Mouse (Mus musculus): Measurements from ENCODE around the gene Tex26.

The Tex26 gene

GRCm38 (mm10) chr5:149439531-149440179 lies at the start of gene Tex26:
Tex26 (plus strand) TSS chr5:149439660.
- no peak for DNase-seq

- no peak for DNase-seq
Observed at GRCm38 (mm10) chr5:149391574-149392375, 47.7 kb upstream of the Tex26 start.

GRCm38 (mm10) chr5:149392420-149392988 lies 47.0 kb upstream of the Tex26 start:
- DNase-seq = no peak

GRCm38 (mm10) chr5:149401446-149401975 lies 37.9 kb upstream of the Tex26 start:
- no peak for DNase-seq

- no peak for DNase-seq
Observed at GRCm38 (mm10) chr5:149402029-149402428, 37.4 kb upstream of the Tex26 start.

- no peak for DNase-seq
Observed at GRCm38 (mm10) chr5:149403386-149403785, 36.1 kb upstream of the Tex26 start.

GRCm38 (mm10) chr5:149404710-149405109 lies 34.8 kb upstream of the Tex26 start:
- DNase-seq = no peak

GRCm38 (mm10) chr5:149406791-149407276 lies 32.6 kb upstream of the Tex26 start:
- no peak for DNase-seq

- DNase-seq = no peak
Observed at GRCm38 (mm10) chr5:149409502-149409901, 30.0 kb upstream of the Tex26 start.

- DNase-seq = peak; percentile 18
Observed at GRCm38 (mm10) chr5:149411509-149412193, 27.8 kb upstream of the Tex26 start, which contains the start of gene Medag. Medag (plus strand) TSS chr5:149411749.

GRCm38 (mm10) chr5:149412194-149412575 lies 27.3 kb upstream of the Tex26 start:
- no peak for DNase-seq

- no peak for DNase-seq
Observed at GRCm38 (mm10) chr5:149412671-149413070, 26.8 kb upstream of the Tex26 start.

- no peak for DNase-seq
Observed at GRCm38 (mm10) chr5:149414369-149415167, 24.9 kb upstream of the Tex26 start.

GRCm38 (mm10) chr5:149417381-149417780 lies 22.1 kb upstream of the Tex26 start:
- DNase-seq = no peak

- DNase-seq = no peak
Observed at GRCm38 (mm10) chr5:149426525-149426924, 12.9 kb upstream of the Tex26 start.

GRCm38 (mm10) chr5:149427277-149428060 lies 12.0 kb upstream of the Tex26 start:
- DNase-seq = no peak

- no peak for DNase-seq
Observed at GRCm38 (mm10) chr5:149428347-149428746, 11.1 kb upstream of the Tex26 start.

GRCm38 (mm10) chr5:149428810-149429255 lies 10.6 kb upstream of the Tex26 start:
- DNase-seq = peak; percentile 75

- no peak for DNase-seq
Observed at GRCm38 (mm10) chr5:149429541-149429940, 9.9 kb upstream of the Tex26 start.

GRCm38 (mm10) chr5:149430943-149431342 lies 8.5 kb upstream of the Tex26 start:
- no peak for DNase-seq

- no peak for DNase-seq
Observed at GRCm38 (mm10) chr5:149433618-149434017, 5.8 kb upstream of the Tex26 start.
